Mouse (Mus musculus): ENCODE measurements around the gene C5ar2. TPM values are rescaled to one million over a fixed set of nuclear protein-coding genes. Genes with fewer than 3 reads are reported as not detected.

The C5ar2 gene
- polyA plus RNA-seq, 1 experiment: 0.07 TPM

GRCm38 (mm10) chr7:16197166-16197565 is 46.8 kb downstream of the C5ar2 start:
- no peaks in the 10 kb centered on the region for H3K27me3 ChIP-seq (ENCODE audit: control insufficient read depth, insufficient read depth, low read length)
- TF ChIP-seq POLR2A (IDR thresholded peaks at IDR 0.05; ENCODE audit: control insufficient read depth, low read depth, low read length): no peak
- no peak for TF ChIP-seq CTCF (IDR thresholded peaks at IDR 0.05; ENCODE audit: control insufficient read depth, insufficient read depth, insufficient replicate concordance, low read depth, low read length)
- no peak overlapping the region for H3K27ac ChIP-seq (ENCODE audit: control insufficient read depth, insufficient read depth, low read depth, low read length)
- H3K36me3 ChIP-seq (ENCODE audit: control insufficient read depth, insufficient read depth, low read length): no peaks in the 10 kb centered on the region; the same call in 1 of the 2 replicates
- no peaks in the 10 kb centered on the region for H3K4me1 ChIP-seq (ENCODE audit: control insufficient read depth, insufficient read depth, low read length)
- no peak overlapping the region for H3K4me3 ChIP-seq (ENCODE audit: control insufficient read depth, low read depth, low read length)

GRCm38 (mm10) chr7:16196616-16197015 is 47.3 kb downstream of the C5ar2 start:
- Histone ChIP-seq H3K36me3 (ENCODE audit: control insufficient read depth, insufficient read depth, low read length) (no peaks in the 10 kb centered on the region; the same call in 1 of the 2 replicates), H3K4me1 (ENCODE audit: control insufficient read depth, insufficient read depth, low read length) (no peaks in the 10 kb centered on the region), H3K27ac (ENCODE audit: control insufficient read depth, insufficient read depth, low read depth, low read length) (no peak overlapping the region), H3K4me3 (ENCODE audit: control insufficient read depth, low read depth, low read length) (no peak overlapping the region), H3K27me3 (ENCODE audit: control insufficient read depth, insufficient read depth, low read length) (no peaks in the 10 kb centered on the region)
- TF ChIP-seq CTCF (IDR thresholded peaks at IDR 0.05; ENCODE audit: control insufficient read depth, insufficient read depth, insufficient replicate concordance, low read depth, low read length) (no peak), POLR2A (IDR thresholded peaks at IDR 0.05; ENCODE audit: control insufficient read depth, low read depth, low read length) (no peak)

GRCm38 (mm10) chr7:16193702-16194101 is 50.3 kb downstream of the C5ar2 start:
- H3K4me3 ChIP-seq (ENCODE audit: control insufficient read depth, low read depth, low read length): no peak overlapping the region
- no peaks in the 10 kb centered on the region; the same call in 1 of the 2 replicates for H3K36me3 ChIP-seq (ENCODE audit: control insufficient read depth, insufficient read depth, low read length)
- no peaks in the 10 kb centered on the region for H3K27me3 ChIP-seq (ENCODE audit: control insufficient read depth, insufficient read depth, low read length)
- no peaks in the 10 kb centered on the region for H3K4me1 ChIP-seq (ENCODE audit: control insufficient read depth, insufficient read depth, low read length)
- TF ChIP-seq POLR2A (IDR thresholded peaks at IDR 0.05; ENCODE audit: control insufficient read depth, low read depth, low read length) (no peak), CTCF (IDR thresholded peaks at IDR 0.05; ENCODE audit: control insufficient read depth, insufficient read depth, insufficient replicate concordance, low read depth, low read length) (no peak)
- no peak overlapping the region for H3K27ac ChIP-seq (ENCODE audit: control insufficient read depth, insufficient read depth, low read depth, low read length)

- no peak overlapping the region for H3K4me3 ChIP-seq (ENCODE audit: control insufficient read depth, low read depth, low read length)
- peak; percentile 76; the same call in 1 of the 2 replicates for TF ChIP-seq CTCF (IDR thresholded peaks at IDR 0.05; ENCODE audit: control insufficient read depth, insufficient read depth, insufficient replicate concordance, low read depth, low read length)
- no peak for TF ChIP-seq POLR2A (IDR thresholded peaks at IDR 0.05; ENCODE audit: control insufficient read depth, low read depth, low read length)
- no peaks in the 10 kb centered on the region for H3K27me3 ChIP-seq (ENCODE audit: control insufficient read depth, insufficient read depth, low read length)
- no peaks in the 10 kb centered on the region; the same call in 1 of the 2 replicates for H3K36me3 ChIP-seq (ENCODE audit: control insufficient read depth, insufficient read depth, low read length)
- H3K27ac ChIP-seq (ENCODE audit: control insufficient read depth, insufficient read depth, low read depth, low read length): no peak overlapping the region
- no peaks in the 10 kb centered on the region for H3K4me1 ChIP-seq (ENCODE audit: control insufficient read depth, insufficient read depth, low read length)
These were observed 51.6 kb downstream of the C5ar2 start for GRCm38 (mm10) chr7:16192315-16192714.

- TF ChIP-seq POLR2A (IDR thresholded peaks at IDR 0.05; ENCODE audit: control insufficient read depth, low read depth, low read length): no peak
- no peak for TF ChIP-seq CTCF (IDR thresholded peaks at IDR 0.05; ENCODE audit: control insufficient read depth, insufficient read depth, insufficient replicate concordance, low read depth, low read length)
- no peak overlapping the region for H3K27ac ChIP-seq (ENCODE audit: control insufficient read depth, insufficient read depth, low read depth, low read length)
- no peaks in the 10 kb centered on the region for H3K27me3 ChIP-seq (ENCODE audit: control insufficient read depth, insufficient read depth, low read length)
- H3K4me1 ChIP-seq (ENCODE audit: control insufficient read depth, insufficient read depth, low read length): no peaks in the 10 kb centered on the region
- H3K4me3 ChIP-seq (ENCODE audit: control insufficient read depth, low read depth, low read length): no peak overlapping the region
- H3K36me3 ChIP-seq (ENCODE audit: control insufficient read depth, insufficient read depth, low read length): no peaks in the 10 kb centered on the region
These were observed 56.5 kb downstream of the C5ar2 start for GRCm38 (mm10) chr7:16187494-16187893.

Other genes starting within 250 kb of the C5ar2 start
- 5.9 and 7.3 TPM in 2 replicates for gene Bicra, start 196.2 kb downstream of the C5ar2 start, polyA plus RNA-seq (2012; rRNA removed)
- 98.8 and 100 TPM in 2 replicates for gene Zfp541, start 182.3 kb downstream of the C5ar2 start, polyA plus RNA-seq (2012; rRNA removed)
- gene Napa, start 145.7 kb downstream of the C5ar2 start, polyA plus RNA-seq (2012; rRNA removed): 134 and 145 TPM in 2 replicates
- gene Kptn, start 124.3 kb downstream of the C5ar2 start, polyA plus RNA-seq (2012; rRNA removed): 13.6 and 14.4 TPM in 2 replicates
- gene Slc8a2, start 114.3 kb downstream of the C5ar2 start, polyA plus RNA-seq (2012; rRNA removed): 34.7 and 35.7 TPM in 2 replicates
- 2.5 and 2.6 TPM in 2 replicates for gene Meis3, start 69.1 kb downstream of the C5ar2 start, polyA plus RNA-seq (2012; rRNA removed)
- 26.2 and 27.1 TPM in 2 replicates for gene Dhx34, start 22.1 kb downstream of the C5ar2 start, polyA plus RNA-seq (2012; rRNA removed)
- 0.53 and 0.65 TPM in 2 replicates for gene C5ar1, start 15.4 kb upstream of the C5ar2 start, polyA plus RNA-seq (2012; rRNA removed)
- 19.5 and 22.5 TPM in 2 replicates for gene Inafm1, start 29.5 kb upstream of the C5ar2 start, polyA plus RNA-seq (2012; rRNA removed)
- 46.0 and 47.1 TPM in 2 replicates for gene Ccdc9, start 42.6 kb upstream of the C5ar2 start, polyA plus RNA-seq (2012; rRNA removed)
- 4.0 and 6.1 TPM in 2 replicates for gene Bbc3, start 64.2 kb upstream of the C5ar2 start, polyA plus RNA-seq (2012; rRNA removed)
- 53.7 and 61.4 TPM in 2 replicates for gene Sae1, start 143.7 kb upstream of the C5ar2 start, polyA plus RNA-seq (2012; rRNA removed)
- gene Zc3h4, start 156.8 kb upstream of the C5ar2 start, polyA plus RNA-seq (2012; rRNA removed): 14.4 and 17.2 TPM in 2 replicates
- gene Tmem160, start 208.6 kb upstream of the C5ar2 start, polyA plus RNA-seq (2012; rRNA removed): 3.5 and 5.6 TPM in 2 replicates
- gene Npas1, start 233.6 kb upstream of the C5ar2 start, polyA plus RNA-seq (2012; rRNA removed): 0.72 and 1.4 TPM in 2 replicates

Measured in testis, adult 2 months (tissue).